11 mouse cellular contexts compared by ENCODE assay signal in genomic region chr6:99282866-99283657, GRCm38 (mm10).
DNase-seq lines count a peak whose midpoint lies in the region; ATAC-seq and TF ChIP-seq lines count a peak whose summit lies in the region.
"Had no signal": no experiment of that assay in that cellular context is flagged by ENCODE, and none has a peak within 500 bp of the region (broad histone marks: within the 10 kb centered on the region; RNA-seq: fewer than 3 reads in every experiment).

No protein-coding gene starts in this region.

- ATAC-seq in hematopoietic stem cell, adult 5-6 weeks (replicated peaks in 1 of 2; ENCODE audit: insufficient read depth in 1 of 2, low FRiP score in 2 of 2, low TSS enrichment in 1 of 2, low read depth in 1 of 2, poor library complexity in 2 of 2, severe bottlenecking in 2 of 2), result peak; percentile 66 to 70
- ATAC-seq in megakaryocyte progenitor cell, adult 5-6 weeks (replicated peaks; ENCODE audit: poor library complexity), result peak; percentile 81
- no peak for ATAC-seq in intestine, postnatal 0 days

- DNase-seq in spleen, adult 2 months (ENCODE audit: low read depth in 1 of 2, low spot score in 2 of 2), result peak in 1 of 2 experiments; percentile 34
- no peak for DNase-seq in spleen, adult 12 weeks (ENCODE audit: low spot score)
- DNase-seq in thymus, postnatal 4 days, result peak; percentile 34
- no peak for DNase-seq in kidney, postnatal 36 days
- no peak for DNase-seq in left cerebral cortex, adult 2 months (ENCODE audit: extremely low spot score in 1 of 2, low spot score in 2 of 2)
- DNase-seq: gastrocnemius, postnatal 25 days; kidney, postnatal 25 days had no signal

- no peak overlapping the region for H3K9ac ChIP-seq in intestine, postnatal 0 days (ENCODE audit: low read depth, low read length)

- no peaks in the 10 kb centered on the region for H3K9me3 ChIP-seq in intestine, postnatal 0 days (ENCODE audit: control insufficient read depth)
- H3K9me3 ChIP-seq: limb, embryonic 10.5 days had no signal

- H3K36me3 ChIP-seq in spleen, adult 2 months (ENCODE audit: control insufficient read depth, insufficient read depth, low read length), result no peaks in the 10 kb centered on the region
- H3K36me3 ChIP-seq in intestine, postnatal 0 days (ENCODE audit: control insufficient read depth, insufficient read depth), result no peaks in the 10 kb centered on the region
- H3K36me3 ChIP-seq: limb, embryonic 10.5 days had no signal

- WGBS in spleen, adult 2 months, result 20% methylated on average over 15 of the region's 15 CpGs
- WGBS in intestine, postnatal 0 days, result 81% methylated on average over 15 of the region's 15 CpGs

- peaks cover 20% of the 10 kb centered on the region; the same call in 1 of the 2 replicates for H3K4me1 ChIP-seq in spleen, adult 2 months (ENCODE audit: control insufficient read depth, insufficient read depth, insufficient read length)
- H3K4me1 ChIP-seq in intestine, postnatal 0 days (replicated peaks; ENCODE audit: control insufficient read depth, insufficient read depth, low read length), result no peaks in the 10 kb centered on the region
- H3K4me1 ChIP-seq: limb, embryonic 10.5 days had no signal

- no peak for TF ChIP-seq POLR2A in spleen, adult 2 months (IDR thresholded peaks at IDR 0.05; ENCODE audit: low read depth, low read length)

- no peak for TF ChIP-seq CTCF in spleen, adult 2 months (IDR thresholded peaks at IDR 0.05; ENCODE audit: extremely low read depth, insufficient read depth, insufficient read length, insufficient replicate concordance)
- TF ChIP-seq CTCF in intestine, postnatal 0 days (IDR thresholded peaks at IDR 0.05; ENCODE audit: low read depth), result no peak
- TF ChIP-seq CTCF in left cerebral cortex, adult 2 months (IDR thresholded peaks at IDR 0.05), result no peak

- intact Hi-C loops in left cerebral cortex, adult 2 months (cut with DNase I), result no loop called here

- H3K27me3 ChIP-seq in spleen, adult 2 months (ENCODE audit: control insufficient read depth, insufficient read depth, low read length), result no peaks in the 10 kb centered on the region
- H3K27me3 ChIP-seq in intestine, postnatal 0 days (replicated peaks; ENCODE audit: control insufficient read depth, insufficient read depth, low read length), result no peaks in the 10 kb centered on the region

- H3K27ac ChIP-seq in spleen, adult 2 months (ENCODE audit: insufficient read depth, low read length), result peak overlapping the region; percentile 58
- H3K27ac ChIP-seq in intestine, postnatal 0 days (ENCODE audit: low read depth, low read length), result no peak overlapping the region
- H3K27ac ChIP-seq in left cerebral cortex, adult 2 months, result no peak overlapping the region
- H3K27ac ChIP-seq: limb, embryonic 10.5 days had no signal

- H3K4me2 ChIP-seq in intestine, postnatal 0 days (replicated peaks; ENCODE audit: low read depth), result no peak overlapping the region

- H3K4me3 ChIP-seq in spleen, adult 2 months (ENCODE audit: extremely low read depth, insufficient read depth, insufficient read length), result peak overlapping the region; percentile 10; the same call in 1 of the 2 replicates
- no peak overlapping the region for H3K4me3 ChIP-seq in intestine, postnatal 0 days (ENCODE audit: low read depth, low read length)
- H3K4me3 ChIP-seq in left cerebral cortex, adult 2 months, result no peak overlapping the region
- H3K4me3 ChIP-seq: limb, embryonic 10.5 days had no signal
